Mouse (Mus musculus): Measurements from ENCODE around the gene Pknox2. TPM values are rescaled to one million over a fixed set of nuclear protein-coding genes. Genes with fewer than 3 reads are reported as not detected.

Pknox2 gene
- polyA plus RNA-seq, 1 experiment from 2014 or later = 18.4 TPM

- Histone ChIP-seq H3K27ac (replicated peaks; ENCODE audit: low read depth, low read length) (0 out of 2 replicates have a peak overlapping the region, but pooled peaks have one; percentile 26), H3K4me2 (ENCODE audit: low read length) (no peak overlapping the region)
- peak; percentile 88 for DNase-seq
Observed at GRCm38 (mm10) chr9:36933813-36934493, 213.3 kb downstream of the Pknox2 start.

GRCm38 (mm10) chr9:36932950-36933812 is 214.0 kb downstream of the Pknox2 start:
- Histone ChIP-seq H3K36me3 (ENCODE audit: control insufficient read depth, insufficient read depth, low read length) (no peaks in the 10 kb centered on the region), H3K9me3 (ENCODE audit: control insufficient read depth, low read length) (no peaks in the 10 kb centered on the region), H3K4me2 (ENCODE audit: low read length) (no peak overlapping the region), H3K9ac (replicated peaks; ENCODE audit: low read length) (no peak overlapping the region), H3K27ac (replicated peaks; ENCODE audit: low read depth, low read length) (0 out of 2 replicates have a peak overlapping the region, but pooled peaks have one; percentile 14), H3K27me3 (ENCODE audit: control insufficient read depth, insufficient read depth, low read length) (no peaks in the 10 kb centered on the region), H3K4me1 (ENCODE audit: control insufficient read depth, insufficient read depth, low read length) (peaks cover 8% of the 10 kb centered on the region), H3K4me3 (replicated peaks; ENCODE audit: low read depth, low read length) (no peak overlapping the region)
- DNase-seq = no peak
- ATAC-seq (ENCODE audit: low FRiP score, low TSS enrichment) = peak; percentile 3; the same call in 1 of the 2 replicates
- 62% methylated on average over 12 of the region's 12 CpGs for WGBS

More at GRCm38 (mm10) chr9:36933813-36934493, 213.3 kb downstream of the Pknox2 start:
- no peak overlapping the region for H3K9ac ChIP-seq (replicated peaks; ENCODE audit: low read length)
- H3K4me1 ChIP-seq (ENCODE audit: control insufficient read depth, insufficient read depth, low read length) = peaks cover 15% of the 10 kb centered on the region
- no peaks in the 10 kb centered on the region for H3K27me3 ChIP-seq (ENCODE audit: control insufficient read depth, insufficient read depth, low read length)
- H3K36me3 ChIP-seq (ENCODE audit: control insufficient read depth, insufficient read depth, low read length) = no peaks in the 10 kb centered on the region
- WGBS = 37% methylated on average over 16 of the region's 16 CpGs
- H3K9me3 ChIP-seq (ENCODE audit: control insufficient read depth, low read length) = no peaks in the 10 kb centered on the region
- no peak overlapping the region for H3K4me3 ChIP-seq (replicated peaks; ENCODE audit: low read depth, low read length)
- peak; percentile 77; the same call in 1 of the 2 replicates for ATAC-seq (ENCODE audit: low FRiP score, low TSS enrichment)

GRCm38 (mm10) chr9:36931657-36932056 is 215.6 kb downstream of the Pknox2 start:
- no peaks in the 10 kb centered on the region for H3K27me3 ChIP-seq (ENCODE audit: control insufficient read depth, insufficient read depth, low read length)
- ATAC-seq (ENCODE audit: low FRiP score, low TSS enrichment) = no peak
- H3K4me2 ChIP-seq (ENCODE audit: low read length) = no peak overlapping the region
- H3K4me1 ChIP-seq (ENCODE audit: control insufficient read depth, insufficient read depth, low read length) = peaks cover 6% of the 10 kb centered on the region; the same call in 1 of the 2 replicates
- H3K27ac ChIP-seq (replicated peaks; ENCODE audit: low read depth, low read length) = no peak overlapping the region
- no peaks in the 10 kb centered on the region for H3K36me3 ChIP-seq (ENCODE audit: control insufficient read depth, insufficient read depth, low read length)
- H3K9me3 ChIP-seq (ENCODE audit: control insufficient read depth, low read length) = no peaks in the 10 kb centered on the region
- WGBS = 92% methylated on average over 4 of the region's 4 CpGs
- H3K4me3 ChIP-seq (replicated peaks; ENCODE audit: low read depth, low read length) = no peak overlapping the region
- H3K9ac ChIP-seq (replicated peaks; ENCODE audit: low read length) = no peak overlapping the region
- no peak for DNase-seq

- Histone ChIP-seq H3K9me3 (ENCODE audit: control insufficient read depth, low read length) (no peaks in the 10 kb centered on the region), H3K4me2 (ENCODE audit: low read length) (no peak overlapping the region), H3K9ac (replicated peaks; ENCODE audit: low read length) (no peak overlapping the region), H3K4me3 (replicated peaks; ENCODE audit: low read depth, low read length) (no peak overlapping the region), H3K27ac (replicated peaks; ENCODE audit: low read depth, low read length) (0 out of 2 replicates have a peak overlapping the region, but pooled peaks have one; percentile 74), H3K4me1 (ENCODE audit: control insufficient read depth, insufficient read depth, low read length) (peaks cover 29% of the 10 kb centered on the region), H3K36me3 (ENCODE audit: control insufficient read depth, insufficient read depth, low read length) (no peaks in the 10 kb centered on the region), H3K27me3 (ENCODE audit: control insufficient read depth, insufficient read depth, low read length) (no peaks in the 10 kb centered on the region)
- WGBS = 93% methylated on average over 5 of the region's 5 CpGs
- no peak for DNase-seq
- no peak for ATAC-seq (ENCODE audit: low FRiP score, low TSS enrichment)
Observed at GRCm38 (mm10) chr9:36923753-36924152, 223.5 kb downstream of the Pknox2 start.

GRCm38 (mm10) chr9:36921718-36922415 is 225.3 kb downstream of the Pknox2 start:
- H3K36me3 ChIP-seq (ENCODE audit: control insufficient read depth, insufficient read depth, low read length) = no peaks in the 10 kb centered on the region
- WGBS = 28% methylated on average over 13 of the region's 13 CpGs
- ATAC-seq (ENCODE audit: low FRiP score, low TSS enrichment) (peak; percentile 63; the same call in 1 of the 2 replicates), DNase-seq (peak; percentile 77)
- H3K9ac ChIP-seq (replicated peaks; ENCODE audit: low read length) = no peak overlapping the region
- H3K27me3 ChIP-seq (ENCODE audit: control insufficient read depth, insufficient read depth, low read length) = no peaks in the 10 kb centered on the region
- H3K4me1 ChIP-seq (ENCODE audit: control insufficient read depth, insufficient read depth, low read length) = peaks cover 32% of the 10 kb centered on the region
- H3K4me3 ChIP-seq (replicated peaks; ENCODE audit: low read depth, low read length) = no peak overlapping the region
- H3K9me3 ChIP-seq (ENCODE audit: control insufficient read depth, low read length) = no peaks in the 10 kb centered on the region
- no peak overlapping the region for H3K4me2 ChIP-seq (ENCODE audit: low read length)
- peak overlapping the region; percentile 77 for H3K27ac ChIP-seq (replicated peaks; ENCODE audit: low read depth, low read length)

GRCm38 (mm10) chr9:36919472-36919871 is 227.7 kb downstream of the Pknox2 start:
- 19% methylated on average over 4 of the region's 4 CpGs for whole genome bisulfite sequencing

GRCm38 (mm10) chr9:36918582-36918981 is 228.6 kb downstream of the Pknox2 start:
- Histone ChIP-seq H3K27ac (replicated peaks; ENCODE audit: low read depth, low read length) (no peak overlapping the region), H3K9me3 (ENCODE audit: control insufficient read depth, low read length) (no peaks in the 10 kb centered on the region), H3K4me3 (replicated peaks; ENCODE audit: low read depth, low read length) (no peak overlapping the region), H3K9ac (replicated peaks; ENCODE audit: low read length) (no peak overlapping the region), H3K36me3 (ENCODE audit: control insufficient read depth, insufficient read depth, low read length) (no peaks in the 10 kb centered on the region), H3K27me3 (ENCODE audit: control insufficient read depth, insufficient read depth, low read length) (no peaks in the 10 kb centered on the region), H3K4me1 (ENCODE audit: control insufficient read depth, insufficient read depth, low read length) (peaks cover 36% of the 10 kb centered on the region), H3K4me2 (ENCODE audit: low read length) (no peak overlapping the region)
- ATAC-seq (ENCODE audit: low FRiP score, low TSS enrichment) = no peak
- no peak for DNase-seq
- 54% methylated on average over 3 of the region's 3 CpGs for WGBS

More at GRCm38 (mm10) chr9:36919472-36919871, 227.7 kb downstream of the Pknox2 start:
- Histone ChIP-seq H3K4me2 (ENCODE audit: low read length) (no peak overlapping the region), H3K4me3 (replicated peaks; ENCODE audit: low read depth, low read length) (no peak overlapping the region), H3K27me3 (ENCODE audit: control insufficient read depth, insufficient read depth, low read length) (no peaks in the 10 kb centered on the region), H3K36me3 (ENCODE audit: control insufficient read depth, insufficient read depth, low read length) (no peaks in the 10 kb centered on the region), H3K9me3 (ENCODE audit: control insufficient read depth, low read length) (no peaks in the 10 kb centered on the region), H3K27ac (replicated peaks; ENCODE audit: low read depth, low read length) (peak overlapping the region; percentile 57), H3K4me1 (ENCODE audit: control insufficient read depth, insufficient read depth, low read length) (peaks cover 36% of the 10 kb centered on the region), H3K9ac (replicated peaks; ENCODE audit: low read length) (no peak overlapping the region)
- ATAC-seq (ENCODE audit: low FRiP score, low TSS enrichment) (no peak), DNase-seq (peak; percentile 50)

GRCm38 (mm10) chr9:36916915-36917314 is 230.3 kb downstream of the Pknox2 start:
- no peak overlapping the region for H3K4me3 ChIP-seq (replicated peaks; ENCODE audit: low read depth, low read length)
- no peak overlapping the region for H3K4me2 ChIP-seq (ENCODE audit: low read length)
- peak overlapping the region; percentile 39; the same call in 1 of the 2 replicates for H3K27ac ChIP-seq (replicated peaks; ENCODE audit: low read depth, low read length)
- ATAC-seq (ENCODE audit: low FRiP score, low TSS enrichment) = no peak
- DNase-seq = no peak
- no peaks in the 10 kb centered on the region for H3K27me3 ChIP-seq (ENCODE audit: control insufficient read depth, insufficient read depth, low read length)
- no peak overlapping the region for H3K9ac ChIP-seq (replicated peaks; ENCODE audit: low read length)
- peaks cover 26% of the 10 kb centered on the region for H3K4me1 ChIP-seq (ENCODE audit: control insufficient read depth, insufficient read depth, low read length)
- WGBS = 54% methylated on average over 5 of the region's 5 CpGs
- H3K36me3 ChIP-seq (ENCODE audit: control insufficient read depth, insufficient read depth, low read length) = no peaks in the 10 kb centered on the region
- H3K9me3 ChIP-seq (ENCODE audit: control insufficient read depth, low read length) = no peaks in the 10 kb centered on the region

Measured in midbrain, embryonic 14.5 days (tissue).